Mouse (Mus musculus) liver, adult 2 months (tissue): Measurements from ENCODE around the gene Carm1. TPM values are rescaled to one million over a fixed set of nuclear protein-coding genes. Genes with fewer than 3 reads are reported as not detected.

ENCODE experiments used
- DNase-seq: peaks from one replicate; pipeline ENCODE4 v3.0.0-alpha.2; 2011; ENCODE audit warnings: low read depth, low spot score; ENCODE audit errors: extremely low read depth
- H3K27ac ChIP-seq: fragments of 200-500 bp; replicated peaks from 2 replicates; pipeline ENCODE4 v1.5.1; 2012; ENCODE audit warnings: low read depth, mild to moderate bottlenecking, control low read depth, inconsistent platforms, low read length; ENCODE audit not compliant: insufficient read depth
- H3K27me3 ChIP-seq: fragments of 200-500 bp; 2 replicates; pipeline ENCODE4 v1.6.1; 2012; ENCODE audit warnings: mild to moderate bottlenecking, moderate library complexity, low read length, inconsistent platforms; ENCODE audit not compliant: control insufficient read depth, insufficient read depth
- H3K36me3 ChIP-seq: fragments of 200-500 bp; 2 replicates; pipeline ENCODE4 v1.6.1; 2012; ENCODE audit warnings: low read length, inconsistent platforms; ENCODE audit not compliant: control insufficient read depth, insufficient read depth
- H3K4me1 ChIP-seq: fragments of 200-500 bp; 2 replicates; pipeline ENCODE4 v1.6.1; 2011; ENCODE audit warnings: low read length; ENCODE audit not compliant: control insufficient read depth, insufficient read depth
- H3K4me3 ChIP-seq: fragments of 200-500 bp; 2 replicates; pipeline ENCODE4 v1.5.1; 2011; ENCODE audit warnings: low read depth, mild to moderate bottlenecking, control low read depth, low read length, moderate library complexity; ENCODE audit not compliant: insufficient read depth
- H3K79me2 ChIP-seq: fragments of 200-500 bp; 2 replicates; pipeline ENCODE4 v1.6.1; 2012; ENCODE audit warnings: inconsistent platforms, mild to moderate bottlenecking, low read length, moderate library complexity; ENCODE audit not compliant: control insufficient read depth, insufficient read depth
- H3K9ac ChIP-seq: fragments of 200-500 bp; 2 replicates; pipeline ENCODE4 v1.6.1; 2012; ENCODE audit warnings: low read depth, mild to moderate bottlenecking, control low read depth, inconsistent platforms, low read length
- CTCF ChIP-seq: fragments of 200-500 bp; IDR thresholded peaks from 2 replicates; pipeline ENCODE4 v1.5.1; 2011; ENCODE audit warnings: low read depth, low read length, control low read depth
- POLR2A ChIP-seq: fragments of 200-500 bp; IDR thresholded peaks from 2 replicates; pipeline ENCODE4 v1.6.1; 2011; ENCODE audit warnings: low read length, control low read depth; ENCODE audit not compliant: insufficient read depth; ENCODE audit errors: extremely low read depth
- WGBS: fragments of 180-500 bp; shearing (Covaris S2); methylation state at CpG from one replicate; pipeline ENCODE4 v1.1.7; 2018; 5-methylcytosine and 5-hydroxymethylcytosine counted together
- polyA plus RNA-seq: library from polyadenylated mRNA; depleted of rRNA; stranded (reverse); fragments of >200 nt; gene quantifications from 2 replicates; pipeline ENCODE4 v1.2.3, GENCODE M21; 2012
- total RNA-seq: library from RNA; depleted of rRNA; stranded (reverse); fragments of >200 nt; gene quantifications from 2 replicates; pipeline ENCODE4 v1.2.3, GENCODE M21; 2014

Carm1 gene
- total and polyA plus RNA-seq, 2 experiments, result 5.0 to 28.5 TPM

DNA sequence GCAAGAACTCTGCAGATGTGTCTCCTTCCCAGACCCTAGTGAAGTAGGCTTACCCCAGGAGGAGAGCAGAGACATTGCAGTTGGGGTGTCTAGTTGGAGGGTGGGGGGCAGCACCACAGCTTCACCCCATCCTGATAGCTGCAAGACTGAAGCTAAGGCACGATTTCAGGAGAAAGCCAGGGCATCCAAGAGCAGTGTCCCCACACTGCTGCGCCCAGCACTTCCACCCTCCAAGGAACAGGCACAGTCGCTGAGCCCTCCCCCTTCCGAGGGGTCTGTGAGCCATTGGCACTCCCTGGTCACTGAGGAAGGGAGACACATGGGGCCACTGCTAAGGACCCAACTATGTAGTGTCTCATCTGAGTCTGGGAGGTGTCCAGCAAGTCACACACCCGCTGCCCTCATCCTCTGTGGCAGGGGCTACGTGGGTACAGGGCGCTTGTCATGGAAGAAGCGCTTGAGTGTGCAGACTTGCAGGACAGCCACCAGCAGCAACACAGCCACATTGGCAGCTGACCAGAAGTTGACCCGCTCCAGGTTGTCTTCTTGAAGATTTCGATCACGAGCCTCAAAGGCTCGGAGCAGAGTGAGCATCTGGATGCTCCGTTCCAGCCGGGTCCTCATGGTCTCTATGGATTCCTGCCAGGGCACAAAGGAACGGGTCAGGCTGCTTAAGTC, 38.8 kb upstream of the Carm1 start:
- Histone ChIP-seq H3K36me3 (peaks cover 5% of the 10 kb centered on the region; the same call in 1 of the 2 replicates), H3K4me1 (peaks cover 6% of the 10 kb centered on the region), H3K79me2 (no peaks in the 10 kb centered on the region), H3K27me3 (no peaks in the 10 kb centered on the region), H3K9ac (no peak overlapping the region), H3K4me3 (no peak overlapping the region), H3K27ac (no peak overlapping the region)
- no peak for DNase-seq
- 89% methylated on average over 15 of the region's 15 CpGs for WGBS
- TF ChIP-seq POLR2A (no peak), CTCF (no peak)

DNA sequence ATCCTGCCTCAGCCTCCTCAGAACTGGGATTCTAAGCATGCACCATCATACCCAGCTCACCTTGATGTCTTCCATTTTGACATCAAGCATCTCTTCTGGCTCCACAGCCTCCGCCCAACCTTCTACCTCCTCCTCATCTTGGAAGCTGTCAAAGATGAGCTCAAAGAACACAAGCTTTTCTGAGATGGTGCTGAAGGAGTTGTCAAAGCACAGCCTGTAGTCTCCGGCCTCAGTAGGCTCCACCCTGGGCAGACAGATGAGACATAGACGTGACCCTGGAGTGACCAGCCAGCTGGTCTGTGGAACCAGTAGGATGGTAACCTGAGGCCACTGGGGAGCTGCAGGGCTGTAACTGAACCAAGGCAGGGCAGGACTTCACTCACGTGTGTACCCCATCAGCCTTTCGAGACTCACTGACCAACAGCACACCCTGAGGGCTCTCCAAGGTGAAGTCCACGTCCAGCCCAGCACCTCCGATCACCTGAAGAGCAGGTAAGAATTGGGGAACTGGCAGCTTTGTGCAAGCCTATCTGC, 37.8 kb upstream of the Carm1 start:
- no peaks in the 10 kb centered on the region for H3K79me2 ChIP-seq
- WGBS, result 69% methylated on average over 7 of the region's 7 CpGs
- H3K27me3 ChIP-seq, result no peaks in the 10 kb centered on the region
- H3K9ac ChIP-seq, result no peak overlapping the region; the same call in 1 of the 2 replicates
- no peak overlapping the region for H3K27ac ChIP-seq
- H3K4me3 ChIP-seq, result no peak overlapping the region
- TF ChIP-seq CTCF (no peak), POLR2A (no peak)
- DNase-seq, result no peak
- peaks cover 5% of the 10 kb centered on the region; the same call in 1 of the 2 replicates for H3K36me3 ChIP-seq
- peaks cover 6% of the 10 kb centered on the region for H3K4me1 ChIP-seq

DNA sequence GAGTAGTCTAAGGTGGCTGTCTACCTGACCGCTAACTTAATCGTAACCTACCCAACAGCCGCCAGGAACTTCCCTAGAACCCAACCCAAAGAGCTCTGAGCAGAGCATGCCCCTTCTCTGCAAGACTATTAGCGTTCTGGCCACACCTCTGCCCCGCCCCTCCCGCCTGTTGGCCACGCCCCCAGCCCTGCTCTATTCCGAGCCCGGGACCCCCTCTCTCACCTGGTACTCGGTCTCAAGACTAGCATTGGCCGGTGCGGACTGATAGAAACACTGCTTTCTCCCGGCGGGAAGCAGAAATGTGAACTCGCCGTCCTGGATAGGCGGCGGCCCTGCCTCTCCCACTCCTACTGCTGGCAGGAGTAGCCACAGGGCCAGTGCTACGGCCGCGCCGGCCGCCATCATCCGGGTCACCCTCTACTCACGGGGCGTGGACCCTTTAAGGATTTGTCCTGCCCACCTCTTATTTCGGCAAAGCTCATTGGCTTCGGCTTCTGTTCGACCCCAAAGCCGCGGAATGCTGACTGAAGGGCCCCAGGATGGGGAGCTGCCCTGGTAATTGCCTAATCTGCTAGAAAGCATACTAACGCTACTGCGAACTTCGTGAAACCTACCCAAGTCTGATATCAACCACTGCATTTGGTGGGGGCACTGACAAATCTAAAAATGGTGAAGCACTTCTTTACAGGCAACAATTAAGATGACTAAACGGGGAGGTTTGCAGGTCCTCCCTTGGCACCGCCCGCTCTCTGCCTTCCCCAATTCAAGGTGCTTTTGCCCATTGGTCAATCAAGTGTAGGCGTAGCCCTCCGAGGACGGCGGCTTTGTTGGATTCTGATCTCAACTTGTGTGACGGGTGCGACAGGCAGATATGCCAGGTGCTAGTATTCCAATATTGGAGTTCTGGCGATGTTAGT, 36.7 kb upstream of the Carm1 start, which contains the start of gene Tmed1:
Gene Tmed1 (minus strand): TSS at position 481 of the 917 bp plus-strand sequence.
- no peak for TF ChIP-seq CTCF
- peak; percentile 64 for TF ChIP-seq POLR2A
- Histone ChIP-seq H3K27me3 (no peaks in the 10 kb centered on the region), H3K27ac (peak within 1 kb of the TSS; percentile 67), H3K4me3 (peak within 1 kb of the TSS; percentile 67), H3K4me1 (peaks cover 6% of the 10 kb centered on the region), H3K9ac (peak within 1 kb of the TSS; percentile 84), H3K36me3 (no peaks in the 10 kb centered on the region), H3K79me2 (no peaks in the 10 kb centered on the region)
- DNase-seq, result peak; percentile 94
- WGBS, result under 1% methylated on average over 44 of the region's 44 CpGs

DNA sequence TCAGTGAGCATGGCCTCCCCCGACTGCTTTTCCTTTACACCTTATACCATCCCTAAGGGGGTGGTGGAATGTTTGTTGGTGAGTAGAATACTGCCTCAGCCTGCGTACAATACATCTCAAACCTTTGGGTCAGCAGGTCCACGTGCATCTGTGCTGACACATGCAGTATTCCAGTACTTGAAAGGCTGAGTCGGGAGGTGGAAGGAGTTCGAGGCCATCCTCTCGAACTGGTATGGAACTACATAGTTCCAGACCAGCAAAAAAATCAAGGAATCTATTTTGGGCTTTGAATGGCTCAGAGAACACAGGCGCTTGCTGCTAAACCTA, 36.0 kb upstream of the Carm1 start:
- no peak for DNase-seq
- WGBS, result 8% methylated on average over 7 of the region's 7 CpGs
- peak overlapping the region; percentile 14; the same call in 1 of the 2 replicates for H3K9ac ChIP-seq

DNA sequence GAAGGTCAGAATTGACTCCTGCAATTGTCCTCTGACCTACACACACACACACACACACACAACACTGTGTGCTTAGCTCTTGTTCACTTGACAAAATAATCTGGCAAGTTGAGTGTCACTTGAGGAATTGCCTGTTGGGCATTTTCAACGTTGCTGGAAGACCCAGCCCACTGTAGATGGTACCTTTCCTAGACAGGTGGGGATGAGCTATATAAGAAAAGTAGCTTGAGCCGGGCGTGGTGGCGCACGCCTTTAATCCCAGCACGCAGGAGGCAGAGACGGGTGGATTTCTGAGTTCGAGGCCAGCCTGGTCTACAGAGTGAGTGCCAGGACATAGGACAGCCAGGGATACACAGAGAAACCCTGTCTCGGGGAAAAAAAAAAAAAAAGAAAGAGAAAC, 35.6 kb upstream of the Carm1 start:
- H3K4me3 ChIP-seq, result no peak overlapping the region

More for the DNA sequence above, 36.0 kb upstream of the Carm1 start:
- peak overlapping the region; percentile 8; the same call in 1 of the 2 replicates for H3K27ac ChIP-seq
- no peaks in the 10 kb centered on the region for H3K79me2 ChIP-seq
- H3K36me3 ChIP-seq, result no peaks in the 10 kb centered on the region
- H3K4me3 ChIP-seq, result peak overlapping the region; percentile 31
- H3K27me3 ChIP-seq, result no peaks in the 10 kb centered on the region
- H3K4me1 ChIP-seq, result peaks cover 6% of the 10 kb centered on the region
- no peak for TF ChIP-seq CTCF
- no peak for TF ChIP-seq POLR2A

More for the DNA sequence above, 35.6 kb upstream of the Carm1 start:
- TF ChIP-seq POLR2A, result no peak
- no peak for TF ChIP-seq CTCF
- H3K36me3 ChIP-seq, result no peaks in the 10 kb centered on the region
- H3K79me2 ChIP-seq, result no peaks in the 10 kb centered on the region
- H3K27me3 ChIP-seq, result no peaks in the 10 kb centered on the region
- 78% methylated on average over 9 of the region's 9 CpGs for WGBS
- H3K27ac ChIP-seq, result no peak overlapping the region
- no peak for DNase-seq
- H3K9ac ChIP-seq, result no peak overlapping the region
- H3K4me1 ChIP-seq, result peaks cover 6% of the 10 kb centered on the region
